Mouse (Mus musculus): ENCODE data around the gene Rnls.

Rnls gene

DNA sequence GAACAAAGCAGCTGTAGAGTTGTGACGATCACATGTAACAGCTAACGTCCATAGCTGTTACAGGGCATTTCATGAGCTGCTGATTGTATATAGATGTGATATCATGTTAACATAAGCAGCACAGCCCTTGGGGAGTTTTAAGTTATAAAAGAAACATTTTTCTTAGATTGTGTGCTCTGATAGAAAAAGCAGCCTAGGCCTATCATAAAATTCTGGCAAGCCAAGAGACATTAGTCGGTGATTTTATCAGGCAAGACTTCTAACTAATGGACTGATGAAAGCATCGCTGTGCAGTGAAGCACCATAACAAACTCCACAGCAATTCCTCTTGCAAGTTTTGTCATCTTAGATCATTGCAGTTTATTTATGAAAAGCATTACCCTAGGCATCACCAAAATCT is 190.9 kb downstream of the Rnls start:
- DNase-seq (ENCODE audit: low spot score in 2 of 2), result no peak

DNA sequence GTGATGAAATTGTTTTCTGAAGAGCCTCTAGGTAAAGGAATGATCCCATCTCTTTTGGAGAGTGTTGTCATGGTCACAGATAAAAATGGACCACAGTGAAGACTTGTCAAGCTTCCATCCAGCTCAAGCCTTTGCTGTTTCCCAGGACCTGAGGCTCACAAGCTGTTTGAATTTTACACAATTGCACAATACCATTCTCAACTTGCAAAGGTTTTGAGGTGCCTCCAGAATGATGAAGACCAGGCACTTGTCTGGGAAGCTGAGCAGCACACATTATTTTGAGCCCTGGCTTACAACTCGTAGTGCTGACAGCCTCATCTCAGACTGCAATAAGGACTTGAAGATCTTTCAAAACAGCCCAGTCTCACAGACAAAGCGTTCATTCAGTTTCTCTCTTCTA is 200.0 kb downstream of the Rnls start:
- no peak for DNase-seq (ENCODE audit: low spot score in 2 of 2)

DNA sequence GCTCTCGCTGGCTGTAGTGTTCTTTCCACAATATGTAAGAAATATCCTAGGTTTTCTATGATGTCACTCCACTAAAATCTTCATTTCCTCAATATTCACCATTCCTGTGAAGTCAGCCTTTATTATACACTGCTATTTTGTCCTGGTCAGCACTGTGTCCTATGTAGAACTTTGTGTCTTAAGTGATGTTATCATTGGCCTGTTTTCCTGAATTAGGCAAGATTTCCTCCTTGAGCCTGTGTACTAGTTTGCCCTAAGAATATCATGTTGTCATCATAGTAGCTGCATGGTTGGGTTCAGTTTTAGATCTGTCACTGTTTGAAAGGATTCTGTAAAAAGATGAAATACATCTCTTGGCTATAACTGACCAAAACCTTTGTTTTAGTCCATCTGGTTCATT is 203.3 kb downstream of the Rnls start:
- DNase-seq (ENCODE audit: low spot score in 2 of 2), result no peak

DNA sequence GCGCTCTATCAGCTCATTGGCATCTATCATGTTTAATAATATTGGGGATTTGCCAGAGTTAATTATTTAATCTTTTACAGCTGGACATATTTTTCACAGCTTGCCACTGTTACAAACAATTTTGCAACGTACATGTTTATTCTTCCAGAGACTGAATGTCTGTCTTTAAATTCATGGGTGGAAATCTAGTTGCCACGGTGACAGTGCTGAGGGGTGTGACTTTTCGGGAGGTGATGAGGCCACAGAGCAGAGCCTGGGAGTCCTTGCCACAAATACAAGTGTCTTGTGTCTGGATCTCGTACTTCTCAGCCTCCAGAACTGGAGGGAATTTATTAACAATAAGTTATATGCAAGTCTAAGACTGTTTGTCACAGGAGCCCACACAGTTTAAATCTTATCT is 212.5 kb downstream of the Rnls start:
- DNase-seq (ENCODE audit: low spot score in 2 of 2), result no peak

DNA sequence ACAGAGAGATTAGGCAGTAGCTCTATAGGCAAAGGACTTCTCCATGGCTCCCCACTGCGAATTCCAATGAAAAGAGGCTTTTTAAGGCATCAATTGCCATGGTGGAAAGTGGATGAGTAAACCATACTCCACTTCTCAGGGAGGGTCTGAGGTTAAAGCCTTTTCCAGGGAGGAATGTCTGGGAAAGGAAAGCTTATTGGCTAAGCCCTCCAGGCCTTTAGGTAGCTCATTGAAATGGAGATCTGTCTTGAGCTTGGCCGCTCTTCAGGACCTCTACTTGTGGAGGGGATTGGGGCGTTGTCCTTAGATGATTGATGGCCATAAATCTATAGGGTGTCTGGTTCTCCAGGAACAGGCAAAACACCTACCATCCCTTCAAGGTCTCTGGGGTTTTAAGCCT is 213.2 kb downstream of the Rnls start:
- no peak for DNase-seq (ENCODE audit: low spot score in 2 of 2)

DNA sequence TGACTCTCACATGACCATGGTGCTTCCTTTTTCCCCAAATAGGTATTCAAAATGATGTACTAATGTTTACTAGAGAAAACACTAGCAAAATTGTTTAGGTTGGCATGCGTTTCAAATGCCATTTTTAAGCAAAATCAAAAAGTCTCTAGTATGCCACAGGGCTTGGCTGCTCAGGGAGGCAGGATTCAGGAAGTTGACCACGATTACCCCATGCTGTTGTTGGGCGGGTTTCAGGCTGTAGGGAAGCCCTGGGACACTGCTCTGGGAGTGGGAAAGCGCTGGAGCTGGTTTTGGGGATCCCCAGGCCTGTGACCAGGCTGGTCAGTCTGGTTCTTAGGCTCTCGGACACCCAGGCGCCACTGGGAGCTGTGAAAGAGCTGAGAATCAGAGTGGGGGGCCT is 213.7 kb downstream of the Rnls start:
- DNase-seq (ENCODE audit: low spot score in 2 of 2), result no peak

DNA sequence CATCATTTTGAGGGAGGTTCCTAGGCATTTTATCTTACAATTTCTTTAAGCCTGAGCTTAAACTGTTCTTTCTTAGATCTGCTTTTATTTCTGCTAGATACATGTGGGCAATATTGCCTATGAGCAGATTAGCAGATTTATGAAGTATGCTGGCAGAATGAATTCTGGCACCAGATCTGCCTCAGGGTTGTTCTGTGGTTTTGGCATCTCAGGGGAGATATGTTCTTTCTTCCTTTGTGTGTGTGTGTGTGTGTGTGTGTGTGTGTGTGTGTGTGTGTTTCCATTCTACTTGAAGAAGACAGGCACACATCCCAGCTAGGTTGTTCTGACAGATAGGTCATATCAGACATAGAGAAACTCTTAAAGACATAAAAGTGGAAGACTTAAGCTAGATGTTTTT is 218.1 kb downstream of the Rnls start:
- no peak for DNase-seq (ENCODE audit: low spot score in 2 of 2)

DNA sequence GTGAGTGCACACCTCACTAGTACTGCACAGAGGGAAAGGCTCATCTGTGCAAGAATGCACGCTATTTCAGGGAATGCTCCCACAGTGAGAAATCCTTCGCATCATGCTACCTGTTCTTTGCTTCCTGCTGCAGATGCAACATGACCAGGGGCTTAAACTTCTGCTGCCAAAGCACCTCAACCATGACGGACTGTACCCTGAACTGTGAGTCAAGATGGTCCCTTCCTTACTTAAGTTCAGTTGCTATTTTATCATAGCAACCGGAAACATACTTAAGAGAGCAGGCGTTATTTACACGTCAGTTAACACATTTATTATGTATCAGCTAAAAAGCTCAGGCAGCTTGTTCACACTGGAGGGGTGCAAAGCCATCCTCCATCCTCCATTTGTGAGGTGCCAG is 222.2 kb downstream of the Rnls start:
- DNase-seq (ENCODE audit: low spot score in 2 of 2), result no peak

DNA sequence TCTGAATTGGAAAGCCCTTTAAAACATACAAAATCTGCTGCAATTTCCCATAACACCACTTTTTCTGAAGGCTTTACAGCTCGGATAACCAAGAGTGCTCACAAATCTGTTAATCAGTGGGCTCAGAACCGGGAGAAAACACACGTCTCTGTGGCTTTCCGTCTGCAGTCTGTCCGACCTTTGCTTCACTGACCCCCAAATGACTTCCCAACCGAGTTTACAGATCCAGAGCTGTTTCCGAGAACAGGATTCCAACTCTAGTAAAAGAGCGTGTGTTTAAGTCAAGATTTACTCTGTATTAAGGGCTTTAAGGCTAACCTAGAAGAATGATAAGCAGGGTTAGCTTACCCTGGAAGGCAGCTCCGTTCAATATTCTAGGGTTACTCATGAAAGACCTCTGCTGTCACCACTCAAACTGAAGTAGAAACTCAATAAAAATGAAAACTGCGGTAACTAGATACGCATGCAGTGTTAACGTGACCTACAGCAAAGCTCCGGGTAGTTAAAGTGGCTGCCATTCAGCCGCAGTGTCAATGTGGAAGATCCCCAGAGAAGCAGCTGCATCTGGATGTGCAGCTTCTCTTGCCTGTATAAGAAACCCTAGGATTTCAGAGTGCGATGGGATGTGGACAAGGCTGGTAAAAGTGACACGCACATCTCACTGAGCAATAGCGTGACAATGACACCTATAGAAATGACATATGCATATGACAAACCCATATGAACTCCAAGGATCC is 224.4 kb downstream of the Rnls start:
- no peak for DNase-seq (ENCODE audit: low spot score in 2 of 2)

DNA sequence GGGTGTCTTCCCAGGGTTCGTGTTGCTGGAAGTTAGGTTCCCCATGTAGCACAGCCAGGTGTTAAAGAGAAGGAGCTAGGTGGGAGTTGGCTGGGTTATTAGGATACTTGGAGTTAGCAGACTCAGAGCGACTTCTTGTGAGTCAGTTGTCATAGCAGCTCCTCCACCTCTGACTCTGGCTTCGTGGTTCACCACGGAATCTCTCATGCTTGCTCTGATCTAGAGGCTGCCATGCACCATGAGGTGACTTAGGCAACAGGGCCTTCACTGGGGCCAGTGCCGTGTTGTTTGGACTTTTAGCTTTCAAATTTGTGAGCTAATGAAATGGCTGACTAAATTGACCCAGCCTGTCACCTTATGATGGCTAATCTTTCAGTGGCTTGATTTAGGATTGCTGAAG is 227.3 kb downstream of the Rnls start:
- DNase-seq (ENCODE audit: low spot score in 2 of 2), result no peak

DNA sequence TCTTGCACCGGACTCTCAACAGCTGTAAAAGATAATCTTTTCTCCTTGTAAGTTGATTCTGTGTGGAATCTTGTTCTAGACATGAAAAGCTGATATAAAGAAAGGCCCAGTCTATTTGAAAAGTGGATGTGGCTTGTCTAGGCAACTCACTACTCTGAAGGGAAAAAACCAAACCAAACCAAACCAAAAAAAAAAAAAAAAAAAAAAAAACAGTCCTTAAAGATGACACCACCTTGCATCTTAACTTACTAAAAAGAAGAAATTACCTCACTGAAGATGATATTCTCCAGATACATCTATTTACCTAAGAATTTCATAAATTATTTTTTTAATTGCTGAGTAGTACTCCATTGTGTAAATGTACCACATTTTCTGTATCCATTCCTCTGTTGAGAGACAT is 230.2 kb downstream of the Rnls start:
- DNase-seq (ENCODE audit: low spot score in 2 of 2), result no peak

DNA sequence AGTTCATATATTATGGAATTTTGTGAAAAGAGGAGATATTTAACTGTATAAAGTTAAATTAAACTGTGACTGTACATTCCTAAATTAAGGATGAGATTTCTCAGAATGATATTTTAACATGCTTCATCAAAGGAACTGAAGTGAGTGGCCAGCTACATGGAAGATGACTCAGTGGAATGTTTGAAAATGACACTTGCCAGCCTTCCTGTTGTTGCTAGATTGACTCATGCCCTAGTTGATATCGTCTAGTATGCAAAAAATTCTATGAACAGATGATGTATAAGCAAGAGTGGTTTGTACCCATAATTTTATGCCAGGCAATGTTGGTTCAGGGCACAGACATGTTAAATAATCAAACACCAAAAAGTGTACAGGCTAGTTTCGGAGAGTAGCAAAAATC is 232.2 kb downstream of the Rnls start:
- DNase-seq (ENCODE audit: low spot score in 2 of 2), result no peak

DNA sequence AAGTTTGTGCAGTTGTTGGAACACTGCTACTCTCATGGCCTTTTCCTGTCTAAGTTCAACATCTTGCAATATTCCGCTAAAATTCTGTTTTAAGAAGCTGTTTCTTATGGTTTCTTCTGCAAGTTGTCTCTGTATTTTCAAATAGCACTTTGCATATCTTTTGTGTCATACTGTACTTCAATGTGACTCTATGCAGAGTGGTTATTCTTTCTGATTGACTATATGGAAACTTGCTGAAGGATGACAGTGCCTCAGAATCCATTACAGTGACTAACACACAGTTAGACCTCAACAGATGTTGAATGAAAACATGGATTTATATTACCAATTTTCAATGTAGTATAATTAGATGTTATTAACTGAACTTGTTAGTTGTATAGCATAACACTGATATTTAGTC is 232.9 kb downstream of the Rnls start:
- DNase-seq (ENCODE audit: low spot score in 2 of 2), result no peak

DNA sequence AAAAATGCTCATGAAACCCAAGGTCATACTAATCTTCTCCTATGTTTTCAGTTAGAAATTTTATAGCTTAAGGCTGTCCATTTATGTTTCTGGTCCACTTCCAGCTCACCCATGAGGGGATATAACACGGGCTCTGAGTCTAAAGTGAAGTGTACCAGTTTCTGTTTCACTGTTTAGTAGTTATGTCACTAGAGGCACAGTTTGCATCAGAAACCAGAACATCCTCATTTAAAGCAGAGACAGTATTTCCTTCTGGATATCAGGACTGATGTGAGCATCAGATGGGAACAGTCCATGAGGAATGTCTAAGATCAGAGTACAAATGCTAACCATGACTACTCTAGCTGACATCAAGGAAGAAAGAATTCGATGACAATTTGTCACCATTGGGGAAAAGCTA is 233.9 kb downstream of the Rnls start:
- no peak for DNase-seq (ENCODE audit: low spot score in 2 of 2)

DNA sequence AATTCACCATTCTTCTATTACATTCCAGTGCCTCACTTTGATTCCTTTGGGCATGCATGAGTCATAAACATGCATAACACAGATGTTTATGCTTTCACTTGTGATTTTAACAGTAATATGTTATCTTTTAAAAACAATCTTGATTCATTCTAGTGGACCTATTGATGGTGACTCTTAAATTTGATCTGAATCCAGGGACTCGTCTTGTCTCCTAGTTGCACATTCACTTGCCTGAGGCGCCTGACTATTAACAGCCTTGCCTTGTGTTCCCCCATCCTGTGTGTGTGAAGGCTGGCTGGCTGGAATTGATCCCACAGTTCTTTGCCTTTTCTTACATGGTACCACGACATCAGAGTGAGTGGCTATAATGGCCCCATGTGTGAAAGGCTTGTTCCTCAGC is 243.7 kb downstream of the Rnls start:
- DNase-seq (ENCODE audit: low spot score in 2 of 2), result no peak

DNA sequence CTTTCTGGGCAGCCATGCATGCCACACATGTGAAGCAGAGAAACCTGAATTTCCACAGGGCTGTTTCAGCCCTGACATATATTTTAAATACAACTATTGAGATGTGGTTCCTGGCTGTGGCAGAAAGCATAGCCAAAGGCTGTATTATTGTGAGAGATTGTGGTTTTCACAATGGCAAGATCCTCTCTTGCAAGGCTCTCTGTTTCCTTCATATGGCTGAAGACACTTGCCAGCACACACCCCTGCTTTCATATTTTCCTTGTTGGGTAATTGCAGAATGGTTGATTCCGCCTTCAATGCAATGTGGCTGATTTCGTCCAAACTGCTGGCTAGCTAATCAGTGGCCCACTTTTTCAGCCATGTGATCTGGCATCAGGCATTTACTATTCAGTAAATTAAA is 248.9 kb downstream of the Rnls start:
- DNase-seq (ENCODE audit: low spot score in 2 of 2), result no peak

DNA sequence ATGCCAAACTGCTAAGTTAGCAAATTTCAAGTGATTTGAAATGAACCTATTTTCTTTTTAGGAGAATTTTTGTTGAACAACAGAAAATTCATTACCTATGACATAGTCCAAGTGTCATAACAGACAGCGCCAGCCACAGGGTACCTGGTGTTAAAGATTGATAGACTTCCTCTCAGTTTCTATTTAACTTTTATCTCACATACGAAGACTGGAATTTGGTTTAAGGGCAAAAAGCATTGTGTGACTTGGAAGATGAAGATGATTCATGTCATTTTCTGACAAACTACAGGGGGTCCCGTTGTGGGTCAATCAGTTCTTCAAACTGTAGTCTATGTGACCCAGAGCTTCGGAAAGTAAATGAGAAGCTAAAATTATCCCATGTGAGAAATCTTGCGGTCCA is 254.8 kb downstream of the Rnls start:
- no peak for DNase-seq (ENCODE audit: low spot score in 2 of 2)

DNA sequence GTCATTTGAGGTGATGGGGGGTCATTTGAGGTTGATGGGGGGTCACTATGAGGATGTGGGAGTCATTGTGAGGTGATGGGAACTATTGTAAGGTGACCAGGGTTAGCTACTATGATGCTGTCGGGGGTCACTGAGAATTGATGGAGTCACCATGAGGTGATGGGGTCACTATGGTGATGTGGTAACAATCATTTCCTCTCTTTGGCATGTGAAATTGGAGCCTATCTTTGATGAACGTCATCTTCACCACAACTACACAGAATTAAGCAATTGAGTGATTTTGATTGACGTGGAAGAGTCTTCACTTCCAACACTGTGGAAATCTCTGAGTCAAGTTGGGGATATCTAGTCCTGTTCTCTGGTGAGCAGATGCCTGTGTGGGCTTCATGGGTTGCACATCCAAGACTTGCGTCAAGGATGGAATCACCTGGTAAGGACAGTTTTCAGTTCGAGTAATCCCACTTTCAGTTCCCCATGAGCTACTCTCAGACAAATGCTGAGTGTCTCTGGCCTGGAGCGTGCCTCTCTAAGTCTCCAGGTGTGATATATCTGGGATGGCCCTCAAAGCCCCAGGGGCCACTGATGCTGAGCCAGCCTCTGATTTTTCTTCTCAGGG is 269.4 kb downstream of the Rnls start:
- no peak for DNase-seq (ENCODE audit: low spot score in 2 of 2)

DNA sequence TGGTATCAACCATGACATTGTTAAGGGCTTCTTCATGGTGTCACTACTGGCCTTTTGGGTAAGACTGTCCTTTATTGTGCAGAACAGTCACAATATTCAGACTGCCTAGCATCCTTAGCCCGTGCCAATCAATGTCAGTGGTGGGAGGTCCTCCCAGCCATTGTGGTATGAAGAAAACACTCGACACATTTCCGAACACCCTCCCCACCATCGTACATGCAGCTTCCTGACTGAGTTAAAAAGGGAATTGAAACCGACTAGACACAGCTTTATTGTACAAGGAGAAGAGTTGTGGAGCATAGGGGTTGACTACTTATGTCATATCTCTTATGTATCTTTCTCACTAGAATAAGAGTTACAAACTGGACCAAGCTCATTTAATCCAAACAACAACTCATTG is 272.1 kb downstream of the Rnls start:
- no peak for DNase-seq (ENCODE audit: low spot score in 2 of 2)

DNA sequence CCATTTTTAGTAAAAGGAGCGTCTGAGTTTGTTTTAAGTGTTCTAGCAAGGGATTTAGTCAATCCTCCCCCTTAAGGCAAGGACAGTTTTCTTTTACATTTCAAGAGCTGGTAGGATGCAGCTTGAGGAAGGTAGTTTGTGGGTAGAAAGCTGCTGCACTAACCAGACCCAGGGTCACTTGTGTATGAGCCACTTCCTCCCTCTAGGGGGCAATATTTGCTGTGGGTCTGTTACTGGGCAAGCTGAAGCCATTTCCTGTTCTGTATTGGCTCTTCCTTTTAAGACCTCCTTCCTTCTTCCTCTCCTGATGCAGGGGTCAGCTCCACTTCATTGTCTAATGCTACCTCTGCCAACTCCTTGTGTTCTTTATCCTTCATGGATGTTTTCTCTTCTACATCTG is 273.2 kb downstream of the Rnls start:
- no peak for DNase-seq (ENCODE audit: low spot score in 2 of 2)

DNA sequence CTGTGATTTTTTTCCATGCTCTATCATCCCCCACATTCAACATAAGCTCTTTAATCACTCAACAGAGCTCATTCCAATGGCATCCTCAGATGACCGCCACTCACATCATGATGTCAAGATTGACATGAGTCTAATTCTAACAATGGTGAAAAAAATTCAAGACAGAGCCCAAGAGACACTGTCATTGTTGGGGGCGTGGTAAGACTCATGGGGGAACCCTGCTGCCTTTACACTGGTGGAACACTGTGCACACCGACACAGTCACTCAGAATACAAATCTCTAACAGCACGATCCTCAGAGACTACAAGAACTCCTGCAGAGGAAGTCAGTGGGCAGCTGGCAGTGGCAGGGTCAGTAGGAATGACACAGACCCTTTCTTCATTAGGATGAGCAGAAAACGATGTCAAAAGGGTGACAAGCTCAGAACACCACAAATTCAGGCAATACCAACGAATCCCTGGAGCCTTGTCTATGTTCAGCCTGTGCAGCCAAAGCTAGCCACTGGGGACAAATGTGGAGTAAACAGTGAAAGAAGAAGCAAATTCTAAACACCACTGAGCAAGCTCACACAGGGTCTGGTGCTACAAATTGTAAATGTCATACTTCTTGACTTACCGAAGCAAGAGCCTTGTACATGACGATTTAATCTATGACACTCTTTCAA is 277.3 kb downstream of the Rnls start:
- DNase-seq (ENCODE audit: low spot score in 2 of 2), result no peak

DNA sequence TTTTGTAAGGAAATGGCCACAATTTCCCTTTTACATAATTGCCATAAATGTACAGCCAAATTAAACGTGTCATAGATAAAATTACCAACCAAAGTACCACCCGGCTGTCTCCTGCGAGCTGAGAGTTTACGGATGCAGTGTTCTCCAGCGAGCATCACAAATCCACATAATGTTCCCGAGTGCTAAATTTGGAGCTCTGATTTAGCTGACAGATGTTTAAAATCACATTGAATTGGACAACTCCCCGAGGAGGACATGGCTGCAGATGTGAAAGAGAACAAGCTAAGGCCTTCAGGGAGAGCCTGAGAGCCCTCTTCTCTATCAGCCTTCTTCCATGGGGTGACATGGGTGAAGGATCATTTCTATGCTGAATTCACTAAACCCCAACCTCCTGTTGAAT is 278.3 kb downstream of the Rnls start:
- DNase-seq (ENCODE audit: low spot score in 2 of 2), result peak; percentile 25 to 67

DNA sequence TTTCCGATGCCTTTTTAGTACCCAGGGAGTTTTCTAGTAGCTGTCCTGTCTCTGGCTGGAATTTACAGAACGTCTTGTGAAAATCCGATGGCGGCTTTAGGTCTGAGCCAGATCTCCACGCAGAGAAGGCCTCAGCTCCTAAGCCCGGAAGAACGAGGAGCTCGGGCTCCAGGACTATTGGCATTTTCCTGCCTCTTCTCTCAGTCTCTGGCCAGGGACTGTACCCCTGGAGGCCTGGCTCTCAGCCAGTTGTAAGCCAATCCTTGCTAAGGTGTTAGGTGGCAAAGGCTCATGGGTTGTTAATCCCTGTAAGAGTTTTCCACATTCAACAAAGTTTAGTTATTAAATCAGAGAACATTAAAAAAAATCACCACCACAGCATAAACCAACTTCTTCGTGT is 281.7 kb downstream of the Rnls start:
- DNase-seq (ENCODE audit: low spot score in 2 of 2), result no peak
